Mouse (Mus musculus): ENCODE measurements around the gene Cxcl15. TPM values are rescaled to one million over a fixed set of nuclear protein-coding genes. Genes with fewer than 3 reads are reported as not detected.
A peak's percentile ranks its signal among the peaks of the same experiment; 100 is the strongest.
"Not testable (repeated sequence)": the region's sequence is repeated elsewhere in the genome, so short reads cannot be mapped to it uniquely, and the experiment has no call there.

Gene Cxcl15
- total RNA-seq, 2 experiments from 2014 or later: not detected

- intact Hi-C loops (cut with DNase I): no loop called here
- no peak for TF ChIP-seq CTCF (IDR thresholded peaks at IDR 0.05)
- no peak for DNase-seq
- H3K27ac ChIP-seq: peak within 1 kb of the TSS; percentile 49
- H3K4me3 ChIP-seq: peak within 1 kb of the TSS; percentile 45
These were observed 22.3 kb upstream of the Cxcl15 start, which contains the start of gene Pf4 for GRCm38 (mm10) chr5:90771880-90772653. Gene Pf4, plus strand, starts transcription at chr5:90772435.

GRCm38 (mm10) chr5:90775562-90775961 is 18.8 kb upstream of the Cxcl15 start:
- Histone ChIP-seq H3K4me3 (no peak overlapping the region), H3K27ac (no peak overlapping the region)
- DNase-seq: no peak
- TF ChIP-seq CTCF (IDR thresholded peaks at IDR 0.05): no peak
- intact Hi-C loops (cut with DNase I): no loop called here

- Histone ChIP-seq H3K4me3 (no peak overlapping the region), H3K27ac (no peak overlapping the region)
- TF ChIP-seq CTCF (IDR thresholded peaks at IDR 0.05): no peak
- no peak for DNase-seq
- intact Hi-C loops (cut with DNase I): no loop called here
These were observed 16.7 kb upstream of the Cxcl15 start for GRCm38 (mm10) chr5:90777621-90778020.

GRCm38 (mm10) chr5:90778856-90779255 is 15.5 kb upstream of the Cxcl15 start:
- no peak overlapping the region for H3K4me3 ChIP-seq
- intact Hi-C loops (cut with DNase I): no loop called here
- no peak for TF ChIP-seq CTCF (IDR thresholded peaks at IDR 0.05)
- DNase-seq: peak; percentile 31
- no peak overlapping the region for H3K27ac ChIP-seq

- intact Hi-C loops (cut with DNase I): no loop called here
- no peak for TF ChIP-seq CTCF (IDR thresholded peaks at IDR 0.05)
These were observed 10.6 kb upstream of the Cxcl15 start for GRCm38 (mm10) chr5:90783697-90784096.

GRCm38 (mm10) chr5:90785659-90786588 is 8.4 kb upstream of the Cxcl15 start, which contains the start of gene Cxcl3:
Gene Cxcl3, plus strand, starts transcription at chr5:90786103.
- intact Hi-C loops (cut with DNase I): loop anchor here (5.0 kb wide), 1 partner anchor 124 kb away; no protein-coding TSS in a partner anchor
- no peak within 1 kb of the TSS for H3K27ac ChIP-seq
- peak within 1 kb of the TSS; percentile 32; the same call in 1 of the 2 replicates for H3K4me3 ChIP-seq
- TF ChIP-seq CTCF (IDR thresholded peaks at IDR 0.05): peak; percentile 9; the same call in 1 of the 2 replicates
- no peak for DNase-seq

More at GRCm38 (mm10) chr5:90783697-90784096, 10.6 kb upstream of the Cxcl15 start:
- DNase-seq: no peak
- Histone ChIP-seq H3K27ac (no peak overlapping the region), H3K4me3 (no peak overlapping the region)

GRCm38 (mm10) chr5:90788114-90788513 is 6.2 kb upstream of the Cxcl15 start:
- peak; percentile 39; the same call in 1 of the 2 replicates for TF ChIP-seq CTCF (IDR thresholded peaks at IDR 0.05)
- intact Hi-C loops (cut with DNase I): loop anchor here (5.0 kb wide), 1 partner anchor 126 kb away; no protein-coding TSS in a partner anchor
- H3K4me3 ChIP-seq: no peak overlapping the region
- no peak for DNase-seq
- no peak overlapping the region for H3K27ac ChIP-seq

- H3K27ac ChIP-seq: no peak overlapping the region
- no peak overlapping the region for H3K4me3 ChIP-seq
- no peak for DNase-seq
- TF ChIP-seq CTCF (IDR thresholded peaks at IDR 0.05): no peak
- intact Hi-C loops (cut with DNase I): loop anchor here (5.0 kb wide), 1 partner anchor 127 kb away; no protein-coding TSS in a partner anchor
These were observed 4.8 kb upstream of the Cxcl15 start for GRCm38 (mm10) chr5:90789306-90790073.

GRCm38 (mm10) chr5:90790074-90790502 is 4.2 kb upstream of the Cxcl15 start:
- H3K4me3 ChIP-seq: no peak overlapping the region
- no peak for DNase-seq
- H3K27ac ChIP-seq: no peak overlapping the region
- TF ChIP-seq CTCF (IDR thresholded peaks at IDR 0.05): no peak
- intact Hi-C loops (cut with DNase I): no loop called here

- DNase-seq; H3K4me3 ChIP-seq; intact Hi-C loops (cut with DNase I); H3K27ac ChIP-seq: not testable (repeated sequence)
These were observed 1.1 kb downstream of the Cxcl15 start for GRCm38 (mm10) chr5:90795392-90795791.

GRCm38 (mm10) chr5:90804574-90804973 is 10.2 kb downstream of the Cxcl15 start:
- intact Hi-C loops (cut with DNase I): no loop called here

GRCm38 (mm10) chr5:90806050-90806449 is 11.7 kb downstream of the Cxcl15 start:
- no peak for DNase-seq
- H3K27ac ChIP-seq: no peak overlapping the region
- intact Hi-C loops (cut with DNase I): no loop called here
- H3K4me3 ChIP-seq: no peak overlapping the region
- TF ChIP-seq CTCF (IDR thresholded peaks at IDR 0.05): no peak

More at GRCm38 (mm10) chr5:90804574-90804973, 10.2 kb downstream of the Cxcl15 start:
- no peak for TF ChIP-seq CTCF (IDR thresholded peaks at IDR 0.05)
- no peak for DNase-seq
- Histone ChIP-seq H3K4me3 (no peak overlapping the region), H3K27ac (no peak overlapping the region)
